Mouse (Mus musculus): Measurements from ENCODE around the gene Yrdc. TPM values are rescaled to one million over a fixed set of nuclear protein-coding genes. Genes with fewer than 3 reads are reported as not detected.

Yrdc gene
- polyA plus RNA-seq, 2 experiments: 20.9 to 21.9 TPM

GRCm38 (mm10) chr4:124898428-124898827 lies 47.9 kb downstream of the Yrdc start:
- no peak overlapping the region for H3K4me3 ChIP-seq (ENCODE audit: insufficient read depth in 1 of 2, low read depth in 2 of 2, low read length in 2 of 2)
- peaks cover 27% of the 10 kb centered on the region for H3K27me3 ChIP-seq (ENCODE audit: control insufficient read depth, insufficient read depth, low read length)
- no peak overlapping the region for H3K4me2 ChIP-seq (ENCODE audit: low read depth)
- DNase-seq (ENCODE audit: low read depth in 3 of 3, low spot score in 3 of 3) (no peak), ATAC-seq (ENCODE audit: insufficient read depth) (no peak)
- WGBS (ENCODE audit: insufficient replicate concordance): 55% methylated on average over 10 of the region's 10 CpGs
- no peak overlapping the region for H3K9ac ChIP-seq (replicated peaks)
- H3K9me3 ChIP-seq (ENCODE audit: control insufficient read depth, low read length): no peaks in the 10 kb centered on the region
- H3K4me1 ChIP-seq (replicated peaks; ENCODE audit: control insufficient read depth in 2 of 2, insufficient read depth in 2 of 2, low read length in 1 of 2): peaks cover 2 to 5% of the 10 kb centered on the region in 2 experiments; a peak in 2 of 4 replicates
- H3K36me3 ChIP-seq (replicated peaks; ENCODE audit: control insufficient read depth, insufficient read depth, low read depth): no peaks in the 10 kb centered on the region
- TF ChIP-seq EP300 (IDR thresholded peaks at IDR 0.05; ENCODE audit: low read depth): no peak
- no peak for TF ChIP-seq CTCF (IDR thresholded peaks at IDR 0.05; ENCODE audit: low read depth)
- no peak overlapping the region for H3K27ac ChIP-seq

- Histone ChIP-seq H3K27ac (no peak overlapping the region), H3K27me3 (ENCODE audit: control insufficient read depth, insufficient read depth, low read length) (peaks cover 12% of the 10 kb centered on the region), H3K9me3 (ENCODE audit: control insufficient read depth, low read length) (no peaks in the 10 kb centered on the region), H3K36me3 (replicated peaks; ENCODE audit: control insufficient read depth, insufficient read depth, low read depth) (no peaks in the 10 kb centered on the region), H3K4me2 (ENCODE audit: low read depth) (no peak overlapping the region; the same call in 1 of the 2 replicates), H3K9ac (replicated peaks) (no peak overlapping the region), H3K4me3 (ENCODE audit: insufficient read depth in 1 of 2, low read depth in 2 of 2, low read length in 2 of 2) (no peak overlapping the region), H3K4me1 (replicated peaks; ENCODE audit: control insufficient read depth in 2 of 2, insufficient read depth in 2 of 2, low read length in 1 of 2) (peaks cover 2 to 5% of the 10 kb centered on the region in 2 experiments; a peak in 2 of 4 replicates)
- DNase-seq (ENCODE audit: low read depth in 3 of 3, low spot score in 3 of 3): peak in 1 of 3 experiments; percentile 10
- TF ChIP-seq CTCF (IDR thresholded peaks at IDR 0.05; ENCODE audit: low read depth): no peak
- TF ChIP-seq EP300 (IDR thresholded peaks at IDR 0.05; ENCODE audit: low read depth): no peak
- 23% methylated on average over 5 of the region's 5 CpGs for WGBS (ENCODE audit: insufficient replicate concordance)
- ATAC-seq (ENCODE audit: insufficient read depth): no peak; the same call in 1 of the 2 replicates
Observed at GRCm38 (mm10) chr4:124899906-124900305, 49.4 kb downstream of the Yrdc start.

Other genes starting within 250 kb of the Yrdc start
- gene 3100002H09Rik, start 239.9 kb upstream of the Yrdc start, polyA plus RNA-seq (2012; rRNA removed): not detected in 2 replicates
- not detected in 2 replicates for gene 3100002H09Rik, start 239.9 kb upstream of the Yrdc start, polyA plus RNA-seq (2014; fragmentation: Nextera tagmentation; extraction: Ambion mirVana)
- 0.01 and 0.02 TPM in 2 replicates for gene Pou3f1, start 193.9 kb upstream of the Yrdc start, polyA plus RNA-seq (2012; rRNA removed)
- gene Pou3f1, start 193.9 kb upstream of the Yrdc start, polyA plus RNA-seq (2014; fragmentation: Nextera tagmentation; extraction: Ambion mirVana): not detected in 2 replicates
- 7.5 and 16.4 TPM in 2 replicates for gene Utp11, start 157.1 kb upstream of the Yrdc start, polyA plus RNA-seq (2012; rRNA removed)
- 20.8 and 22.4 TPM in 2 replicates for gene Utp11, start 157.1 kb upstream of the Yrdc start, polyA plus RNA-seq (2014; fragmentation: Nextera tagmentation; extraction: Ambion mirVana)
- 2.8 TPM in 2 replicates for gene Fhl3, start 150.0 kb upstream of the Yrdc start, polyA plus RNA-seq (2012; rRNA removed)
- 2.7 and 2.9 TPM in 2 replicates for gene Fhl3, start 150.0 kb upstream of the Yrdc start, polyA plus RNA-seq (2014; fragmentation: Nextera tagmentation; extraction: Ambion mirVana)
- 21.2 and 42.1 TPM in 2 replicates for gene Sf3a3, start 135.9 kb upstream of the Yrdc start, polyA plus RNA-seq (2012; rRNA removed)
- 59.2 and 63.6 TPM in 2 replicates for gene Sf3a3, start 135.9 kb upstream of the Yrdc start, polyA plus RNA-seq (2014; fragmentation: Nextera tagmentation; extraction: Ambion mirVana)
- 36.6 and 40.3 TPM in 2 replicates for gene Inpp5b, start 108.8 kb upstream of the Yrdc start, polyA plus RNA-seq (2012; rRNA removed)
- gene Inpp5b, start 108.8 kb upstream of the Yrdc start, polyA plus RNA-seq (2014; fragmentation: Nextera tagmentation; extraction: Ambion mirVana): 36.7 and 40.0 TPM in 2 replicates
- gene Mtf1, start 48.6 kb upstream of the Yrdc start, polyA plus RNA-seq (2012; rRNA removed): 4.3 and 7.1 TPM in 2 replicates
- 10.9 and 15.2 TPM in 2 replicates for gene Mtf1, start 48.6 kb upstream of the Yrdc start, polyA plus RNA-seq (2014; fragmentation: Nextera tagmentation; extraction: Ambion mirVana)
- gene 1110065P20Rik, start 517 bp downstream of the Yrdc start, polyA plus RNA-seq (2012; rRNA removed): 10.6 and 11.9 TPM in 2 replicates
- gene 1110065P20Rik, start 517 bp downstream of the Yrdc start, polyA plus RNA-seq (2014; fragmentation: Nextera tagmentation; extraction: Ambion mirVana): 15.2 and 15.4 TPM in 2 replicates
- 0.06 and 0.08 TPM in 2 replicates for gene Maneal, start 11.5 kb downstream of the Yrdc start, polyA plus RNA-seq (2012; rRNA removed)
- gene Maneal, start 11.5 kb downstream of the Yrdc start, polyA plus RNA-seq (2014; fragmentation: Nextera tagmentation; extraction: Ambion mirVana): 0.06 TPM in 1 of 2 replicates, not detected in the other
- gene Epha10, start 30.2 kb downstream of the Yrdc start, polyA plus RNA-seq (2012; rRNA removed): not detected in 2 replicates
- not detected in 2 replicates for gene Epha10, start 30.2 kb downstream of the Yrdc start, polyA plus RNA-seq (2014; fragmentation: Nextera tagmentation; extraction: Ambion mirVana)
- gene 9930104L06Rik, start 86.4 kb downstream of the Yrdc start, polyA plus RNA-seq (2012; rRNA removed): 5.8 and 5.9 TPM in 2 replicates
- 0.94 and 1.5 TPM in 2 replicates for gene 9930104L06Rik, start 86.4 kb downstream of the Yrdc start, polyA plus RNA-seq (2014; fragmentation: Nextera tagmentation; extraction: Ambion mirVana)
- gene Cdca8, start 88.6 kb downstream of the Yrdc start, polyA plus RNA-seq (2012; rRNA removed): 48.0 and 61.8 TPM in 2 replicates
- gene Cdca8, start 88.6 kb downstream of the Yrdc start, polyA plus RNA-seq (2014; fragmentation: Nextera tagmentation; extraction: Ambion mirVana): 91.6 and 102 TPM in 2 replicates
- gene Rspo1, start 135.8 kb downstream of the Yrdc start, polyA plus RNA-seq (2012; rRNA removed): 0.68 and 0.69 TPM in 2 replicates
- 0.42 and 0.51 TPM in 2 replicates for gene Rspo1, start 135.8 kb downstream of the Yrdc start, polyA plus RNA-seq (2014; fragmentation: Nextera tagmentation; extraction: Ambion mirVana)
- 11.7 and 26.7 TPM in 2 replicates for gene Gnl2, start 165.9 kb downstream of the Yrdc start, polyA plus RNA-seq (2012; rRNA removed)
- gene Gnl2, start 165.9 kb downstream of the Yrdc start, polyA plus RNA-seq (2014; fragmentation: Nextera tagmentation; extraction: Ambion mirVana): 35.9 and 39.5 TPM in 2 replicates
- gene Dnali1, start 215.0 kb downstream of the Yrdc start, polyA plus RNA-seq (2012; rRNA removed): 0.02 TPM in 1 of 2 replicates, not detected in the other
- gene Dnali1, start 215.0 kb downstream of the Yrdc start, polyA plus RNA-seq (2014; fragmentation: Nextera tagmentation; extraction: Ambion mirVana): 0.10 TPM in 1 of 2 replicates, not detected in the other
- gene Snip1, start 216.0 kb downstream of the Yrdc start, polyA plus RNA-seq (2012; rRNA removed): 7.5 and 8.5 TPM in 2 replicates
- gene Snip1, start 216.0 kb downstream of the Yrdc start, polyA plus RNA-seq (2014; fragmentation: Nextera tagmentation; extraction: Ambion mirVana): 13.5 and 15.9 TPM in 2 replicates
- 9.0 and 13.5 TPM in 2 replicates for gene Meaf6, start 234.5 kb downstream of the Yrdc start, polyA plus RNA-seq (2012; rRNA removed)
- 23.0 and 25.7 TPM in 2 replicates for gene Meaf6, start 234.5 kb downstream of the Yrdc start, polyA plus RNA-seq (2014; fragmentation: Nextera tagmentation; extraction: Ambion mirVana)

Measured in liver, embryonic 14.5 days (tissue).